Mouse (Mus musculus): ENCODE results near the gene Zbtb48.
A peak's percentile ranks its signal among the peaks of the same experiment; 100 is the strongest.

DNA sequence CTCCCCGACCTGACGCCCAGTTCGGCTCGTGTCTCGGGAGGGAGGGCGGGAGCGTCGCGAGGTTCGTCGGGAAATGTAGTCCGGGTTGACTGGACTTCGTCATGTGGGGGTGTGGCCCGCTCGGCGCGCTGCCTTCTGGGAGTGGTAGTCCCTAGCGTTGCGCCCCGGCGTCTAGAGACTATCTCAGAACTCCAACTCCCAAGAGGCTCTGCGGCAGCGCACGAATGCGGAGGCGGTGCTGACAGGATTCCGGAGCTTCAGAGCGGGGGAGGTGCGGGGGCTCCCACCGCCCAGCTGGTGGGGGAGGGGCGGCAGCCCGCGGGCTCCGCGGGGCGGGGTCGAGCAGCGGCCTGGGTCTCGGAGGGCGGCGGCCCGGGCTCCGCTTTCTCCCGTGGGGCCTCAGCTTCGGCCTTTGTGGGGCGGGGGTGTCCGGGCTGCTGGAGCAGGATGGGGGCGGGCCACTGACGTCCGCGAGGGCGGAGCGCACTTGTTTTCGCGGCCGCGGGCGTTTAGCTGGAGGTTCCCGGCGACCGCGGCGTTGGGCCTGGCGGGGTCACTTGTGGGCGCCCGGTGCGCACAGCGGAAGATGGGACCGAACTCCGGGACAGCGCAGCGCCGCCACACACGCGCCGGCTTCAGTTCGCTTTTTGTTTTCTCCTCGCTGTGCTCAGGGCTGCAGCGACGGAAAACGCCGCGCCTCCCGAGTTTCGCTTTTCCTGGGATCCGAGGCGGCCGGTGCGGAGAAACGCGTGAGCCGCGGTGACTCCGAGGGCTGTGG is 31.1 kb downstream of the Zbtb48 start, which contains the start of gene Phf13:
- no peak for TF ChIP-seq CTCF (IDR thresholded peaks at IDR 0.05; ENCODE audit: extremely low read depth, insufficient read length, insufficient replicate concordance, low read depth, low read length)
- TF ChIP-seq POLR2A (IDR thresholded peaks at IDR 0.05; ENCODE audit: low read depth, low read length) = peak; percentile 58; the same call in 1 of the 2 replicates

Data from small intestine, adult 2 months (tissue).